Mouse (Mus musculus) liver, embryonic 15.5 days (tissue): ENCODE results near the gene Il7r. TPM values are rescaled to one million over a fixed set of nuclear protein-coding genes. Genes with fewer than 3 reads are reported as not detected.
"Not testable (repeated sequence)": the region's sequence is repeated elsewhere in the genome, so short reads cannot be mapped to it uniquely, and the experiment has no call there.

Experiments used
- ATAC-seq: fragments of 200-750 bp; cut with Nextera tagmentation; 2 replicates; pipeline ENCODE4 v1.8.0; 2017; ENCODE audit warnings: moderate number of reproducible peaks, mild to moderate bottlenecking, moderate library complexity; ENCODE audit not compliant: insufficient read depth
- H3K27ac ChIP-seq: fragments of 300-500 bp; sonication (generic); replicated peaks from 2 replicates; pipeline ENCODE4 v1.5.1; 2015; ENCODE audit warnings: mild to moderate bottlenecking, inconsistent platforms
- H3K27me3 ChIP-seq: fragments of 300-500 bp; sonication (generic); 2 replicates; pipeline ENCODE4 v1.6.1; 2015; ENCODE audit warnings: mild to moderate bottlenecking, inconsistent platforms
- H3K36me3 ChIP-seq: fragments of 300-500 bp; sonication (generic); replicated peaks from 2 replicates; pipeline ENCODE4 v1.6.1; 2015; ENCODE audit warnings: moderate library complexity, mild to moderate bottlenecking, inconsistent platforms
- H3K4me1 ChIP-seq: fragments of 300-500 bp; sonication (generic); replicated peaks from 2 replicates; pipeline ENCODE4 v1.6.1; 2015; ENCODE audit warnings: inconsistent platforms
- H3K4me2 ChIP-seq: fragments of 300-500 bp; sonication (generic); 2 replicates; pipeline ENCODE4 v1.6.1; 2015; ENCODE audit warnings: moderate library complexity, mild to moderate bottlenecking, inconsistent platforms
- H3K4me3 ChIP-seq: fragments of 300-500 bp; sonication (generic); replicated peaks from 2 replicates; pipeline ENCODE4 v1.5.1; 2015; ENCODE audit warnings: mild to moderate bottlenecking, inconsistent platforms
- H3K9ac ChIP-seq: fragments of 300-500 bp; sonication (generic); 2 replicates; pipeline ENCODE4 v1.6.1; 2015; ENCODE audit warnings: moderate library complexity, mild to moderate bottlenecking, inconsistent platforms
- H3K9me3 ChIP-seq: fragments of 300-500 bp; sonication (generic); replicated peaks from 2 replicates; pipeline ENCODE4 v1.6.1; 2016; ENCODE audit warnings: inconsistent platforms
- WGBS: fragments of 180-500 bp; shearing (Covaris S2); methylation state at CpG from one replicate; pipeline ENCODE4 v1.1.7; 2015; ENCODE audit warnings: mixed read lengths; ENCODE audit not compliant: insufficient replicate concordance; 5-methylcytosine and 5-hydroxymethylcytosine counted together
- polyA plus RNA-seq: library from polyadenylated mRNA; unstranded; fragments of >200 nt; fragmentation: Nextera tagmentation; extraction: Ambion mirVana; gene quantifications from 2 replicates; pipeline ENCODE4 v1.2.1, GENCODE M21; 2015

Gene Il7r
- polyA plus RNA-seq = 0.47 and 0.90 TPM in 2 replicates

DNA sequence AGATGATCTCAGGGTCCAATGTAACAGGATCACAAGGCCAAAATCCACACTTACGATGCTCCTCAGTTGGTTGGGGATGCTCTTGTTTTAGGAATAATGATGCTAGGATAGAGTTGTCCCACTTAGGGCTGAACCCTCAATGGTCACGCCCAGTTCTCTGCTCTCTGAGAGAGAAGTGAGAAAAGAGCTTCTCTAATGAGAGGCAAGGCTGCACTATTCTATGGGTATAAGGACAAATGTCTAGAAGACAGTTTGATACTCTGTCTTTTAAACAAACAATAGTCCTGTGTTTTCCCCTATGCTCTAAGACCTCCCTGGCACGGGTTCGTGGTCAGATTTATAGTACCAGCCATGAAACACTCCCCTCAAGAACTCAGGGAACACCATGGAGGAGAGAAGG, at the start of gene Il7r:
Gene Il7r (minus strand): TSS at position 101 of the 400 bp plus-strand sequence.
- ATAC-seq = no peak
- Histone ChIP-seq H3K9ac (no peak within 1 kb of the TSS), H3K4me2 (no peak within 1 kb of the TSS), H3K27ac (no peak within 1 kb of the TSS), H3K4me3 (no peak within 1 kb of the TSS), H3K27me3 (no peaks in the 10 kb centered on the region), H3K36me3 (no peaks in the 10 kb centered on the region), H3K9me3 (no peaks in the 10 kb centered on the region), H3K4me1 (no peaks in the 10 kb centered on the region)
- WGBS = 54% methylated on average over 4 of the region's 4 CpGs

DNA sequence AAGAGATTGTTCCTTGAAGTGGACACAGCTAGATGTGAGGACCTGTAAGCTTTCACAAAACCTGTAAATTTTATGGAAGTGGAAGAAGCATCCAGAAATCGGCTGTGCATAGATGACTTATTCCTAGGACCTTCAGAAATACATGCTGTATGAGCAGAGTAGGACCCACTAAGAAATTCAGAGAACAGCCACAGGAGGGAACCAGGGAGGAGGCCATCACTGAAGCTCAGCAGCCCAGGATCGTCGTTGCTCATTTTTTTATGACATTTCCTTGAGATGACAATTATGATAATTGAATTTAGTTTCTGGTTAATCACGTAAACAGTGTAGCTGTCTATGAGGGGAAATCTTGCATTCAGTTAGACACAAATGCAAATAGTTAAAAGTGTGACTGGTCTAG, 47.3 kb upstream of the Il7r start:
- no peaks in the 10 kb centered on the region for H3K27me3 ChIP-seq
- H3K9ac ChIP-seq = no peak overlapping the region
- WGBS = 36% methylated on average over 4 of the region's 4 CpGs
- H3K4me2 ChIP-seq = no peak overlapping the region
- no peak overlapping the region for H3K27ac ChIP-seq
- H3K36me3 ChIP-seq = no peaks in the 10 kb centered on the region
- no peak overlapping the region for H3K4me3 ChIP-seq
- H3K4me1 ChIP-seq = no peaks in the 10 kb centered on the region
- ATAC-seq = no peak
- no peaks in the 10 kb centered on the region for H3K9me3 ChIP-seq

DNA sequence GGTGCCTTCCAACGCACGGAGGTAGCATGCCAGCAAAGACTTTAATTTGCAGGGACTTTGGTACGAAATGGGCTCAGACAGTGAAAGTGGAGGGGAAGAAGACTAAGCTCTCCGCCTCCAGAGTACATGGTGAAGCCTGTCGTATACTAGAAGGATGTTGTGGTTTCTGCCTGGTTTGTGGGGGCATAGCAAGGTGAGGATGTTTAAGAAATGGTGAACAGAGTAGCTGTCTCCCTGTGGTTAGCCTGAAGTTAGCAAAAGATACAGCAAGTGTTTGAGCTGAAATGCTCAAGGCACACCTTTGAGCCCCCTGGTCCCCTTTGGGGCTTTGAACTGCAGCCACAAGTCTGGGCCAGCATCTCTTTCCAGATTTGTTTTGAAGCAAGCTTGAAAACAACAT, 44.8 kb upstream of the Il7r start:
- Histone ChIP-seq H3K4me3 (no peak overlapping the region), H3K4me2 (no peak overlapping the region), H3K27ac (no peak overlapping the region), H3K4me1 (no peaks in the 10 kb centered on the region), H3K36me3 (no peaks in the 10 kb centered on the region), H3K9ac (no peak overlapping the region), H3K27me3 (no peaks in the 10 kb centered on the region), H3K9me3 (no peaks in the 10 kb centered on the region)
- 33% methylated on average over 5 of the region's 5 CpGs for WGBS
- ATAC-seq = no peak

GRCm38 (mm10) chr15:9573361-9573760, 43.4 kb upstream of the Il7r start:
- no peak overlapping the region for H3K4me3 ChIP-seq
- H3K27ac ChIP-seq = no peak overlapping the region
- H3K9me3 ChIP-seq = no peaks in the 10 kb centered on the region
- no peaks in the 10 kb centered on the region for H3K4me1 ChIP-seq
- H3K4me2 ChIP-seq = no peak overlapping the region
- H3K27me3 ChIP-seq = no peaks in the 10 kb centered on the region
- no peak for ATAC-seq
- no peak overlapping the region for H3K9ac ChIP-seq
- 68% methylated on average over 4 of the region's 4 CpGs for WGBS
- H3K36me3 ChIP-seq = no peaks in the 10 kb centered on the region

DNA sequence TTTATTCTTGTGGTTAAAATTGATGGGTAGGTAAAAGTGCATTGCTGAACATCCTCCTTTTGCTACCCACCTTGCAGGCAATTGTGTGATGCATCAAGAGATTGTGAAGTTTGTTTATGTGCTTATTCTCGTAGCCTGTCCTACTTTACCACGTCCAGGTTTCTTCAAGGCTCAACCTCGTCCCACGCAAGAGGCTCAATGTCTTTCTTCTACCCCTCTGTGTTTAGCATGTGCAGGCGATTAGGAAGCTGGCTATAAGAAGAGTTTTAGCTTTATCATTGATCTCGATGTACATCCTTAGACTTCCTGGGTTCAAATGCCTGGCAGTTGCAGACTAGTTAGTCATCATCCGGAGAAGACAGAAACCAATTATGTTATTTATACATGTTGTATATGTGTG, 42.7 kb upstream of the Il7r start:
- H3K27me3 ChIP-seq = no peaks in the 10 kb centered on the region
- no peak overlapping the region for H3K4me2 ChIP-seq
- ATAC-seq = no peak

DNA sequence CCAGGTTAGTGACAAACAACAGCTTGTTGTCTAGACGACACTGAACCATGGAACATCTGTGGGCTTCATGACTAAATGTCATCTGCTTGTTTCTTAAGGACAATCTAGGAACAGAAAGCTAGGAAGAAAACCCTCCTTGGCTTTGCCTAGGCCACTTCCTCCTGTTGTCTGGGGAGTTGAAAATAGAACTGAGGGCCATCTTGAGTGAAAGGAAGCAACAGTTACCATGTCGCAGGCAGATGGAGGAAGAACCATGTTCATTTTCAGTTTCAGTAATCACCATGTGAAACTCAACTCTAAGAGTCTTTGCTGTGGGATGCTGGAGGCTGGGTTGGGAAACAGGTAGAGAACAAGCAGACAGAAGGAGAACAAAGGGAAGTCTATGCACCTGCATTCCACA, 41.9 kb upstream of the Il7r start:
- WGBS = 47% methylated on average over 2 of the region's 2 CpGs

More for the DNA sequence above, 42.7 kb upstream of the Il7r start:
- no peaks in the 10 kb centered on the region for H3K36me3 ChIP-seq
- H3K9me3 ChIP-seq = no peaks in the 10 kb centered on the region
- no peak overlapping the region for H3K4me3 ChIP-seq
- H3K4me1 ChIP-seq = no peaks in the 10 kb centered on the region
- 67% methylated on average over 7 of the region's 7 CpGs for WGBS
- H3K9ac ChIP-seq = no peak overlapping the region
- no peak overlapping the region for H3K27ac ChIP-seq

GRCm38 (mm10) chr15:9567316-9567715, 37.3 kb upstream of the Il7r start:
- Histone ChIP-seq H3K4me3 (no peak overlapping the region), H3K4me1 (no peaks in the 10 kb centered on the region), H3K4me2 (no peak overlapping the region), H3K9me3 (no peaks in the 10 kb centered on the region), H3K36me3 (no peaks in the 10 kb centered on the region), H3K27ac (no peak overlapping the region), H3K27me3 (no peaks in the 10 kb centered on the region), H3K9ac (no peak overlapping the region)
- WGBS = 62% methylated on average over 4 of the region's 4 CpGs
- ATAC-seq = no peak

More for the DNA sequence above, 41.9 kb upstream of the Il7r start:
- no peak overlapping the region for H3K4me3 ChIP-seq
- no peaks in the 10 kb centered on the region for H3K4me1 ChIP-seq
- H3K9ac ChIP-seq = no peak overlapping the region
- ATAC-seq = no peak
- no peaks in the 10 kb centered on the region for H3K36me3 ChIP-seq
- no peak overlapping the region for H3K27ac ChIP-seq
- H3K27me3 ChIP-seq = no peaks in the 10 kb centered on the region
- H3K4me2 ChIP-seq = no peak overlapping the region
- no peaks in the 10 kb centered on the region for H3K9me3 ChIP-seq

- Histone ChIP-seq H3K4me1 (no peaks in the 10 kb centered on the region), H3K4me3 (no peak overlapping the region), H3K9me3 (no peaks in the 10 kb centered on the region), H3K36me3 (no peaks in the 10 kb centered on the region), H3K4me2 (no peak overlapping the region), H3K27me3 (no peaks in the 10 kb centered on the region), H3K27ac (no peak overlapping the region), H3K9ac (no peak overlapping the region)
- ATAC-seq = no peak
- 57% methylated on average over 6 of the region's 6 CpGs for WGBS
Observed at GRCm38 (mm10) chr15:9565396-9565795, 35.4 kb upstream of the Il7r start.

- Histone ChIP-seq H3K4me1 (no peaks in the 10 kb centered on the region), H3K4me3 (no peak overlapping the region)
- WGBS = 40% methylated on average over 3 of the region's 3 CpGs
Observed at GRCm38 (mm10) chr15:9564156-9564555, 34.2 kb upstream of the Il7r start.

GRCm38 (mm10) chr15:9557264-9557663, 27.3 kb upstream of the Il7r start:
- 78% methylated on average over 15 of the region's 15 CpGs for WGBS
- H3K4me1 ChIP-seq, H3K27ac ChIP-seq, H3K4me3 ChIP-seq, H3K36me3 ChIP-seq, H3K4me2 ChIP-seq, ATAC-seq, H3K9ac ChIP-seq, H3K27me3 ChIP-seq, H3K9me3 ChIP-seq: not testable (repeated sequence)

More at GRCm38 (mm10) chr15:9564156-9564555, 34.2 kb upstream of the Il7r start:
- Histone ChIP-seq H3K36me3 (no peaks in the 10 kb centered on the region), H3K9me3 (no peaks in the 10 kb centered on the region), H3K27me3 (no peaks in the 10 kb centered on the region), H3K9ac (no peak overlapping the region), H3K27ac (no peak overlapping the region), H3K4me2 (no peak overlapping the region)
- ATAC-seq = no peak

- Histone ChIP-seq H3K4me1 (no peaks in the 10 kb centered on the region), H3K4me3 (no peak overlapping the region), H3K36me3 (no peaks in the 10 kb centered on the region), H3K9ac (no peak overlapping the region), H3K27ac (no peak overlapping the region), H3K27me3 (no peaks in the 10 kb centered on the region), H3K4me2 (no peak overlapping the region), H3K9me3 (no peaks in the 10 kb centered on the region)
- ATAC-seq = no peak
- WGBS = 62% methylated on average over 2 of the region's 2 CpGs
Observed at GRCm38 (mm10) chr15:9548951-9549350, 19.0 kb upstream of the Il7r start.

GRCm38 (mm10) chr15:9535200-9535599, 5.2 kb upstream of the Il7r start:
- Histone ChIP-seq H3K4me2 (no peak overlapping the region), H3K9me3 (no peaks in the 10 kb centered on the region), H3K9ac (no peak overlapping the region), H3K27ac (no peak overlapping the region), H3K4me1 (no peaks in the 10 kb centered on the region), H3K36me3 (no peaks in the 10 kb centered on the region), H3K4me3 (no peak overlapping the region), H3K27me3 (no peaks in the 10 kb centered on the region)
- 46% methylated on average over 1 of the region's 1 CpGs for WGBS
- ATAC-seq = no peak
